Mouse (Mus musculus) neutrophil, adult 59 days (primary cell): ENCODE measurements around the gene Gm20481. TPM values are rescaled to one million over a fixed set of nuclear protein-coding genes. Genes with fewer than 3 reads are reported as not detected.

Experiments used
- total RNA-seq, 2 experiments: library from RNA; stranded (reverse); gene quantifications; 1 replicate in 1 of 2; 2 replicates in 1 of 2; pipeline ENCODE4 v1.2.4; 2023

The Gm20481 gene
- total RNA-seq = not detected

GRCm38 (mm10) chr17:34969822-34970221 lies at the start of gene Gm20481:
Gene Gm20481 (plus strand): TSS chr17:34969912.

GRCm38 (mm10) chr17:34931061-34931734 lies 38.5 kb upstream of the Gm20481 start, which contains the start of gene Neu1:
Gene Neu1 (plus strand): TSS chr17:34931253.

GRCm38 (mm10) chr17:34959130-34959778 lies 10.5 kb upstream of the Gm20481 start, which contains the start of gene Hspa1b:
Gene Hspa1b (minus strand): TSS chr17:34959238.

GRCm38 (mm10) chr17:34972069-34972749 lies 2.5 kb downstream of the Gm20481 start, which contains the start of the genes Hspa1a and Hspa1l:
Gene Hspa1a (minus strand): TSS chr17:34972156.
Gene Hspa1l (plus strand): TSS chr17:34972703.

GRCm38 (mm10) chr17:34981690-34982180 lies 12.0 kb downstream of the Gm20481 start, which contains the start of gene Lsm2:
Gene Lsm2 (plus strand): TSS chr17:34981862.

GRCm38 (mm10) chr17:35000717-35001451 lies 31.2 kb downstream of the Gm20481 start, which contains the start of gene Vars:
Gene Vars (plus strand): TSS chr17:35000987.

GRCm38 (mm10) chr17:35016376-35016775 lies 46.7 kb downstream of the Gm20481 start, which contains the start of gene Vwa7:
Gene Vwa7 (plus strand): TSS chr17:35016579.

Other genes starting within 250 kb of the Gm20481 start
- gene C4b, start 226.0 kb upstream of the Gm20481 start, total RNA-seq = 1 to 10 TPM in 1 of 2 experiments, under 1 TPM in 1; 0.38 to 1.2 TPM
- gene Cyp21a1, start 165.4 kb upstream of the Gm20481 start, total RNA-seq = not detected
- 10 to 100 TPM; 39.4 to 40.7 TPM for gene Stk19, start 133.0 kb upstream of the Gm20481 start, total RNA-seq
- gene Dxo, start 132.9 kb upstream of the Gm20481 start, total RNA-seq = 10 to 100 TPM; 46.2 to 53.2 TPM
- gene Skiv2l, start 119.7 kb upstream of the Gm20481 start, total RNA-seq = 10 to 100 TPM; 83.2 to 91.6 TPM
- 10 to 100 TPM; 24.1 to 27.8 TPM for gene Nelfe, start 119.5 kb upstream of the Gm20481 start, total RNA-seq
- gene Cfb, start 107.4 kb upstream of the Gm20481 start, total RNA-seq = under 1 TPM; 0.64 to 0.73 TPM
- 1 to 10 TPM; 2.7 to 2.8 TPM for gene Zbtb12, start 90.4 kb upstream of the Gm20481 start, total RNA-seq
- not detected for gene Gm20547, start 87.9 kb upstream of the Gm20481 start, total RNA-seq
- 1 to 10 TPM in 1 of 2 experiments, under 1 TPM in 1; 0.22 to 1.6 TPM for gene C2, start 71.6 kb upstream of the Gm20481 start, total RNA-seq
- gene Ehmt2, start 71.4 kb upstream of the Gm20481 start, total RNA-seq = 10 to 100 TPM; 58.0 to 71.6 TPM
- under 1 TPM in 1 of 2 experiments, not detected in 1; 0.24 TPM for gene Slc44a4, start 55.4 kb upstream of the Gm20481 start, total RNA-seq
- gene Neu1, start 38.7 kb upstream of the Gm20481 start, total RNA-seq = 10 to 100 TPM; 71.5 to 75.3 TPM
- 10 to 100 TPM in 1 of 2 experiments, 1 to 10 TPM in 1; 6.4 to 28.6 TPM for gene Hspa1b, start 10.7 kb upstream of the Gm20481 start, total RNA-seq
- gene Hspa1a, start 2.2 kb downstream of the Gm20481 start, total RNA-seq = 10 to 100 TPM; 14.6 to 41.1 TPM
- gene Hspa1l, start 2.8 kb downstream of the Gm20481 start, total RNA-seq = not detected
- 10 to 100 TPM; 29.9 to 39.2 TPM for gene Lsm2, start 11.9 kb downstream of the Gm20481 start, total RNA-seq
- gene Vars, start 31.1 kb downstream of the Gm20481 start, total RNA-seq = 10 to 100 TPM; 61.3 to 70.3 TPM
- gene Vwa7, start 46.7 kb downstream of the Gm20481 start, total RNA-seq = not detected
- gene Sapcd1, start 58.1 kb downstream of the Gm20481 start, total RNA-seq = under 1 TPM; 0.82 to 0.84 TPM
- gene Msh5, start 76.8 kb downstream of the Gm20481 start, total RNA-seq = 1 to 10 TPM; 6.7 to 8.8 TPM
- gene Clic1, start 80.1 kb downstream of the Gm20481 start, total RNA-seq = 100 to 1,000 TPM; 271 to 302 TPM
- gene Ddah2, start 89.1 kb downstream of the Gm20481 start, total RNA-seq = 1 to 10 TPM; 3.4 to 4.6 TPM
- not detected for gene Ly6g6c, start 95.5 kb downstream of the Gm20481 start, total RNA-seq
- gene Mpig6b, start 96.3 kb downstream of the Gm20481 start, total RNA-seq = under 1 TPM; 0.64 to 0.93 TPM
- gene Ly6g6e, start 107.0 kb downstream of the Gm20481 start, total RNA-seq = not detected
- not detected for gene Ly6g6d, start 108.2 kb downstream of the Gm20481 start, total RNA-seq
- under 1 TPM; 0.31 to 0.55 TPM for gene Ly6g6f, start 115.7 kb downstream of the Gm20481 start, total RNA-seq
- gene Abhd16a, start 119.4 kb downstream of the Gm20481 start, total RNA-seq = 10 to 100 TPM; 48.8 to 54.6 TPM
- gene Ly6g5c, start 138.4 kb downstream of the Gm20481 start, total RNA-seq = not detected
- gene Ly6g5b, start 145.5 kb downstream of the Gm20481 start, total RNA-seq = 10 to 100 TPM; 15.2 to 16.0 TPM
- gene Gpank1, start 151.5 kb downstream of the Gm20481 start, total RNA-seq = 10 to 100 TPM; 25.6 to 26.4 TPM
- gene Csnk2b, start 152.1 kb downstream of the Gm20481 start, total RNA-seq = 100 to 1,000 TPM; 171 to 190 TPM
- 10 to 100 TPM; 17.0 to 23.1 TPM for gene D17H6S53E, start 156.5 kb downstream of the Gm20481 start, total RNA-seq
- gene Apom, start 162.1 kb downstream of the Gm20481 start, total RNA-seq = not detected
- 100 to 1,000 TPM; 245 to 298 TPM for gene Bag6, start 165.3 kb downstream of the Gm20481 start, total RNA-seq
- gene Prrc2a, start 195.0 kb downstream of the Gm20481 start, total RNA-seq = 100 to 1,000 TPM; 187 TPM
- 10 to 100 TPM; 15.4 to 17.4 TPM for gene Aif1, start 206.2 kb downstream of the Gm20481 start, total RNA-seq
- gene Lst1, start 218.5 kb downstream of the Gm20481 start, total RNA-seq = 100 to 1,000 TPM; 614 to 632 TPM
- 10 to 100 TPM; 89.3 to 97.8 TPM for gene Ltb, start 224.5 kb downstream of the Gm20481 start, total RNA-seq
- 10 to 100 TPM; 62.5 to 72.6 TPM for gene Tnf, start 232.1 kb downstream of the Gm20481 start, total RNA-seq
- gene Lta, start 235.4 kb downstream of the Gm20481 start, total RNA-seq = under 1 TPM in 1 of 2 experiments, not detected in 1; 0.26 TPM